Mouse (Mus musculus) heart, embryonic 14.5 days (tissue): ENCODE measurements around the gene Aqr. TPM values are rescaled to one million over a fixed set of nuclear protein-coding genes. Genes with fewer than 3 reads are reported as not detected.
"Not testable (repeated sequence)": the region's sequence is repeated elsewhere in the genome, so short reads cannot be mapped to it uniquely, and the experiment has no call there.

ENCODE experiments used
- ATAC-seq: fragments of 200-750 bp; cut with Nextera tagmentation; 2 replicates; pipeline ENCODE4 v1.8.0; 2017; ENCODE audit warnings: low read depth, moderate TSS enrichment; ENCODE audit not compliant: insufficient number of reproducible peaks, insufficient read depth, low FRiP score
- H3K27ac ChIP-seq, 2 experiments: fragments of 200-500 bp in 1 of 2; fragments of 300-500 bp in 1 of 2; sonication (generic) in 1 of 2; replicated peaks in 1 of 2; 2 replicates each; pipeline ENCODE4 v1.5.1; 2012 to 2014; ENCODE audit warnings: low read depth in 2 of 2, low read length in 2 of 2, control low read depth in 1 of 2, mild to moderate bottlenecking in 1 of 2, mixed read lengths in 1 of 2; ENCODE audit not compliant: control insufficient read depth in 1 of 2, insufficient read depth in 1 of 2
- H3K27me3 ChIP-seq: fragments of 300-500 bp; sonication (generic); 2 replicates; pipeline ENCODE4 v1.6.1; 2014; ENCODE audit warnings: mild to moderate bottlenecking, low read length, control low read depth; ENCODE audit not compliant: control insufficient read depth, insufficient read depth
- H3K36me3 ChIP-seq: fragments of 300-500 bp; sonication (generic); 2 replicates; pipeline ENCODE4 v1.6.1; 2014; ENCODE audit warnings: mild to moderate bottlenecking, control low read depth, low read length, mixed read lengths; ENCODE audit not compliant: control insufficient read depth, insufficient read depth
- H3K4me1 ChIP-seq, 2 experiments: fragments of 200-500 bp in 1 of 2; fragments of 300-500 bp in 1 of 2; sonication (generic) in 1 of 2; 2 replicates each; pipeline ENCODE4 v1.6.1; 2012 to 2014; ENCODE audit warnings: low read length in 2 of 2, control low read depth in 1 of 2, mixed read lengths in 1 of 2; ENCODE audit not compliant: control insufficient read depth in 2 of 2, insufficient read depth in 2 of 2
- H3K4me2 ChIP-seq: fragments of 300-500 bp; sonication (generic); 2 replicates; pipeline ENCODE4 v1.6.1; 2014; ENCODE audit warnings: mild to moderate bottlenecking, low read length
- H3K4me3 ChIP-seq, 2 experiments: fragments of 200-500 bp in 1 of 2; fragments of 300-500 bp in 1 of 2; sonication (generic) in 1 of 2; 2 replicates each; pipeline ENCODE4 v1.5.1; 2012 to 2014; ENCODE audit warnings: low read length in 2 of 2, mild to moderate bottlenecking in 2 of 2, control low read depth in 1 of 2, low read depth in 1 of 2, moderate library complexity in 1 of 2; ENCODE audit not compliant: control insufficient read depth in 1 of 2, insufficient read depth in 1 of 2
- H3K9ac ChIP-seq: fragments of 300-500 bp; sonication (generic); 2 replicates; pipeline ENCODE4 v1.6.1; 2014; ENCODE audit warnings: mild to moderate bottlenecking, low read length
- H3K9me3 ChIP-seq: fragments of 300-500 bp; sonication (generic); 2 replicates; pipeline ENCODE4 v1.6.1; 2016; ENCODE audit warnings: low read length, control low read depth; ENCODE audit not compliant: control insufficient read depth
- WGBS: fragments of 180-500 bp; shearing (Covaris S2); extraction: QIAGEN DNeasy Blood & Tissue Kit; methylation state at CpG from one replicate; pipeline ENCODE4 v1.1.7; 2014; 5-methylcytosine and 5-hydroxymethylcytosine counted together
- polyA plus RNA-seq: library from polyadenylated mRNA; unstranded; fragments of >200 nt; fragmentation: Nextera tagmentation; extraction: Ambion mirVana; gene quantifications from 2 replicates; pipeline ENCODE4 v1.2.1, GENCODE M21; 2014

Gene Aqr
- 28.0 and 30.6 TPM in 2 replicates for polyA plus RNA-seq

GRCm38 (mm10) chr2:114186924-114187323 lies at the start of gene Aqr:
TSS of gene Aqr (minus strand) at chr2:114187024.
- not testable (repeated sequence) for H3K27me3 ChIP-seq, H3K9ac ChIP-seq, H3K4me1 ChIP-seq, ATAC-seq, H3K36me3 ChIP-seq, H3K9me3 ChIP-seq, H3K27ac ChIP-seq, H3K4me3 ChIP-seq, H3K4me2 ChIP-seq
- 46% methylated on average over 1 of the region's 6 CpGs for WGBS

DNA sequence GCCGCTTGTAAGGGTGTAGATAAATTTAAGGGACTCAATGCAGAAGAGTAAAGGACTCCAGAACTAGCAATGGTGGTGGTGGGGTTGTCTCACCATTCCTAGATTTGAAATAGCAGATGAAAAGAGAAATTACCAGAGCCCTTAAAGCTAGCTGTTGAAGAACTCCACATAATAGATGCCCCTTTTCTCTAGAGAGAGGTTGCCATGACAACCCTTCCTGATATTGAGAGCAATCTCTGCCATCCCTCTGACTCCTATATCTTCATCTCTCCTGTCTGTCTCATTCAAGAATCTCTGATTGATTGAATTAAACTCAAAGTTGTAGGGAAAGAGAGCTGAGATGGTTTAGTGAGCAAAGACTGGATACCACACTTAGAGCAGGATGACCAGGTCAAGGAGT lies 49.7 kb upstream of the Aqr start:
- no peaks in the 10 kb centered on the region for H3K9me3 ChIP-seq
- ATAC-seq, result no peak
- H3K4me1 ChIP-seq, result no peaks in the 10 kb centered on the region
- H3K27ac ChIP-seq, result no peak overlapping the region
- H3K4me3 ChIP-seq, result no peak overlapping the region
- H3K36me3 ChIP-seq, result no peaks in the 10 kb centered on the region
- no peak overlapping the region for H3K4me2 ChIP-seq
- no peaks in the 10 kb centered on the region for H3K27me3 ChIP-seq
- 90% methylated on average over 1 of the region's 1 CpGs for WGBS
- H3K9ac ChIP-seq, result no peak overlapping the region

- Histone ChIP-seq H3K9me3 (no peaks in the 10 kb centered on the region), H3K4me1 (no peaks in the 10 kb centered on the region), H3K36me3 (no peaks in the 10 kb centered on the region), H3K4me2 (no peak overlapping the region), H3K4me3 (no peak overlapping the region), H3K27me3 (no peaks in the 10 kb centered on the region), H3K27ac (no peak overlapping the region), H3K9ac (no peak overlapping the region)
- WGBS, result 77% methylated on average over 3 of the region's 3 CpGs
- ATAC-seq, result no peak
These were observed 48.8 kb upstream of the Aqr start for GRCm38 (mm10) chr2:114235584-114235983.

DNA sequence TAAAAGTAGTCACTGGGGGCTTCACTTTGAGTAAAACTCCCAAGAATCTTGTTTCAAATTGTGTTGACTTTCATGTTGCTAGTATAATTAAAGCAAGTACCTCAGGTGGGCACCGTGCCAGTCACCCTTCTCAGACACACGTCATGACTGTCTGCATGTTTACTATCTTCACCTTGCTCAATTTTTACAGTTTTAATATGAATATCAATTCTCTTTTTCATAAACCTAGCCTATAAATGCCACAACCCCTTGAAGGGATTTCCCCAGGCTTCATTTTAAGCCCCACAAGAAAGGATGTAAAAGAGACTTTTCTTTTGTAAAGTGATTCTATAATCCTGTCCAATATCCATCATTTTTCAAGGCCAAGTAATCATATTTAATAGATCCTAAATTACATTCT lies 44.4 kb upstream of the Aqr start:
- H3K9me3 ChIP-seq, result no peaks in the 10 kb centered on the region
- no peak overlapping the region for H3K27ac ChIP-seq
- no peak overlapping the region for H3K4me3 ChIP-seq
- H3K27me3 ChIP-seq, result no peaks in the 10 kb centered on the region
- WGBS, result 67% methylated on average over 2 of the region's 2 CpGs
- H3K36me3 ChIP-seq, result no peaks in the 10 kb centered on the region
- no peak for ATAC-seq
- H3K4me2 ChIP-seq, result no peak overlapping the region
- no peak overlapping the region for H3K9ac ChIP-seq
- H3K4me1 ChIP-seq, result no peaks in the 10 kb centered on the region

- H3K36me3 ChIP-seq, result no peaks in the 10 kb centered on the region
- no peaks in the 10 kb centered on the region for H3K4me1 ChIP-seq
- H3K9ac ChIP-seq, result no peak overlapping the region
- WGBS, result 74% methylated on average over 2 of the region's 2 CpGs
- H3K4me2 ChIP-seq, result no peak overlapping the region
- no peak for ATAC-seq
- H3K4me3 ChIP-seq, result no peak overlapping the region
- H3K27me3 ChIP-seq, result no peaks in the 10 kb centered on the region
- no peak overlapping the region for H3K27ac ChIP-seq
- H3K9me3 ChIP-seq, result no peaks in the 10 kb centered on the region
These were observed 41.8 kb upstream of the Aqr start for GRCm38 (mm10) chr2:114228672-114229071.

- Histone ChIP-seq H3K4me3 (no peak overlapping the region), H3K36me3 (no peaks in the 10 kb centered on the region), H3K27ac (no peak overlapping the region), H3K27me3 (no peaks in the 10 kb centered on the region), H3K4me1 (peaks cover 0 to 8% of the 10 kb centered on the region in 2 experiments; a peak in 2 of 4 replicates), H3K9ac (no peak overlapping the region), H3K9me3 (no peaks in the 10 kb centered on the region), H3K4me2 (no peak overlapping the region)
- ATAC-seq, result no peak
- 56% methylated on average over 6 of the region's 6 CpGs for WGBS
These were observed 18.2 kb upstream of the Aqr start for GRCm38 (mm10) chr2:114205036-114205435.

GRCm38 (mm10) chr2:114201574-114201973 lies 14.8 kb upstream of the Aqr start:
- H3K4me2 ChIP-seq, result peak overlapping the region; percentile 64
- peak overlapping the region; percentile 87 to 96 for H3K4me3 ChIP-seq
- peaks cover 0 to 13% of the 10 kb centered on the region in 2 experiments; a peak in 2 of 4 replicates for H3K4me1 ChIP-seq
- H3K27me3 ChIP-seq, result no peaks in the 10 kb centered on the region
- ATAC-seq, result no peak
- H3K9me3 ChIP-seq, result no peaks in the 10 kb centered on the region
- H3K27ac ChIP-seq, result no peak overlapping the region
- H3K36me3 ChIP-seq, result peaks cover 9% of the 10 kb centered on the region
- 34% methylated on average over 4 of the region's 4 CpGs for WGBS
- H3K9ac ChIP-seq, result peak overlapping the region; percentile 95

DNA sequence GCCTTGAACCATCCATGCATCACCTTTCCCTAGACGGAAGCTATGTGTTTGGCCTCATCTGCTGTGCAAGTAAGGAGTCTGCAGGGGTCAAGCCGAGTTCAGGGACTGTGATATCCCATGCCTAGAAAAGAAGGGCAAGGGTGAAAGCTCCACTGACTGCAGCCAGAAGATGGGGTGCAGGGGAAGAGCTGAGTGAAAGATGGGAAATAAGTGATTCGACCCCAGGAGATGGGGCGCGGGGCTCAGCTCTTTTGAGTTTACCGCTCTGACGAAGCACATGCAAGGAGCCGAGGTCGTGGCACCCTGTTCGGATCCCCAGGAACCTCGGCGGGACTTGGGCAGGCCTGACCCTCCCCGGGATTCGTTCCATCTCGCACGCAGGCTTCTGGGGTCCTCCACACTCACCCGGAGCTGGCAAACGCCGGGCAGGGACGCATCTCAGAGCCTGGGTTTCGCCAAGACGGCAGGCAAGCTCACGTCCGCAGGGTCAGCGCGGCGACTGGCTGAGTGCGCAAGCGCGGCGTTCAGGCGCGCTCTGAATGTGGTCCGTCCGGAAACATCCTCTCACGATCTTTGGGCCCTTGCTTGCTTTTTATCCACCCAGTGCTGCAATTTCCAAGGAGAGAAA lies 14.2 kb upstream of the Aqr start, which contains the start of gene Zfp770:
Zfp770 (minus strand) TSS at position 538 of the 628 bp plus-strand sequence.
- H3K27me3 ChIP-seq, result no peaks in the 10 kb centered on the region
- H3K27ac ChIP-seq, result peak within 1 kb of the TSS; percentile 78 to 89
- under 1% methylated on average over 36 of the region's 36 CpGs for WGBS
- H3K4me2 ChIP-seq, result peak within 1 kb of the TSS; percentile 64
- H3K4me1 ChIP-seq, result peaks cover 0 to 13% of the 10 kb centered on the region in 2 experiments; a peak in 2 of 4 replicates
- peaks cover 14% of the 10 kb centered on the region for H3K36me3 ChIP-seq
- no peaks in the 10 kb centered on the region for H3K9me3 ChIP-seq
- peak within 1 kb of the TSS; percentile 87 to 96 for H3K4me3 ChIP-seq
- 0 out of 2 replicates have a peak, but pooled peaks have one; percentile 54 for ATAC-seq
- peak within 1 kb of the TSS; percentile 95 for H3K9ac ChIP-seq
